Mouse (Mus musculus) ES-E14 (cell line): ENCODE measurements around the gene Nr1i3.

ENCODE experiments used
- HCFC1 ChIP-seq: IDR thresholded peaks from 2 replicates; pipeline ENCODE4 v1.6.1; 2012; ENCODE audit warnings: low read length, inconsistent platforms, borderline replicate concordance; ENCODE audit not compliant: insufficient read depth
- MAFK ChIP-seq: IDR thresholded peaks from 2 replicates; pipeline ENCODE4 v1.6.1; 2014; ENCODE audit warnings: mild to moderate bottlenecking, low read depth, low read length, inconsistent platforms; ENCODE audit not compliant: insufficient read depth
- ZNF384 ChIP-seq: IDR thresholded peaks from 2 replicates; pipeline ENCODE4 v1.6.1; 2012; ENCODE audit warnings: low read depth, low read length, inconsistent platforms

GRCm38 (mm10) chr1:171193093-171193840 lies 20.5 kb upstream of the Nr1i3 start:
- TF ChIP-seq ZNF384 (no peak), HCFC1 (no peak), MAFK (no peak)
